Mouse (Mus musculus): ENCODE measurements around the gene Nav3.
A peak's percentile ranks its signal among the peaks of the same experiment; 100 is the strongest.

Gene Nav3

DNA sequence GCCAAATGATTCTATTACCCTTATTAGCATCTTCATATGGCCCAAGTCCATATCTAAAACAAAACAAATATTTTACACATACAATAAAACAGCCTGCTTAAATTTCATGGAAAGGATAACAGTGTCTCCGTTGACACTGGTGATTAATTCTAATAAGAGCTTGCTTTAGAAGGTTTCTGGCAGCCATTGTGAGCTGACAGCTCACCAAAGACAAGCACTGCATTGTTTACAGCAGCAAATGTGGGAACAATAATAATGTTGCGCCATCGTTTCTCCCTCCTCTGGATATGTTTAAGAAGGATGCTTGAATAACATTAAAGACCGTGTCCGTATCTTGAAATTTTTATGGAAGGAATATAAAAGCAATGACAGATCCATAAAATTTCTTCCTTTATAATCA, 280.1 kb downstream of the Nav3 start:
- no peak for DNase-seq

DNA sequence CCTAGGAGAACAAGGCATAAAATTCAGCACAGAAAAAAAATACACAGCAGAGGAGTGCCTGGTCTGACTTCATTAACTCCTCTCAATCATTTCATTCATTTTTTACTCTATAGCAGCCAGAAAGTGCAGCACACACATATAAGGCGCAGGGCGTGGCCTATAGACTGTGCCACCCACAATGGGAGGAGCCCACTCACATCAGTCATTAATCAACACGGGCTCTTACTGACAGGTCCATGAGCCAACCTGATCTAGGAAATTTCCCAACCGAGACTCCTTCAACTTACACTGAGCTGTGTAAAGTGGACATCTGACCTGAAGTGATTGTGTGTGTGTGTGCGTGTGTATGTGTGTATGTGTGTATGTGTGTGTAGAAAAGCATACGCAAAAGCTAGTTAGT, 286.6 kb downstream of the Nav3 start:
- no peak for DNase-seq

DNA sequence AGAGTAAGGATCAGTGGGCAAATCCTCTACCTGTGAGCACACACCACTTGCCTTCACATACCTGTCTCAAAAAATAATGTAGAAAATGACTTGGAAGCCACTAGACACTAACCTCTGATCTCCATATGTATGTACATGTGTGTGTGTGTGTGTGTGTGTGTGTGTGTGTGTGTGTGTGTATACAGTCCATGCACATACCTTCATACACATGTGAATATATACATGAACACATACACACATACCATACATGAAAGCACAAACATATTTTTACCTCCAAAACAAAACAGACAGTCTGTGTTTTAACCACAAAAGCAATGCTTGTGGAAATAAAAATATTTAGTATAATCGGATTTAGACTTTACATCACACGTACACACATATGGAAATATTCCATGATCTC, 287.1 kb downstream of the Nav3 start:
- no peak for DNase-seq

DNA sequence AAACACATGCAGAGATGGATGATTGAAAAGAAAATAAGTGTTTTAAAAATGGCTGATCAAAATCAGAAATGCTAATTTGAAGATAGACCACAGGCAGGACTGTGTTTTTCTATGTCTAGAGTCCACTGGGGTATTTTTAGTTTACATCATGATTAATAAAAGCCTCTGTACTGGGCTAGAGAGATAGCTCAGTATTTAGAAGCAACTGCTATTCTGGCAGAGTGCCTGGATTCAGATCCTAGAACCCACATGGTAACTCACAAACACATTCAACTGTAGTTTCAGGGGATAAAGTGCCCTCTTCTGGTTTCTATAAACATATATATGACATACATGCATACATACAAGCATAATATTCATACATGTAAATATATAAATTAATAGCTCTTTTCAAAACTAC, 293.4 kb downstream of the Nav3 start:
- DNase-seq = no peak

DNA sequence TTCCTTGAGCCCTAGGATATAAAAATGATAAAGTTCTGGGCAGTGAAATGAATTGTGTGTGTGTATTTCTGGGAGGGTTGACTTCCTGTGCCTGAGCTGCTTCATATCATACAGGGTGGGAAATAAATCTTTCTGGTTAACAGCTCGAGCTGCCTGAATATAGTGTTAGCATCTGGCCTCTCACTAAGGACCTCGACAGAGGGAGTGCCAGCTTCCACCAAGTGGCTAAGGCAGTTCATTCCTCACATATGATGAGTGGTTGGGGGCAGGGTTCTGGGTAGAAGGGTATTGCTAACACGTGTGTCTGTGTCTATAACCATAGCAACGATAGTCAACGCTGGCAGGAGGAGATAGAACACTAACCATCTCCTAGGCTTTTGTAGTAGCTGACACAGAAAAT, 295.1 kb downstream of the Nav3 start:
- no peak for DNase-seq

DNA sequence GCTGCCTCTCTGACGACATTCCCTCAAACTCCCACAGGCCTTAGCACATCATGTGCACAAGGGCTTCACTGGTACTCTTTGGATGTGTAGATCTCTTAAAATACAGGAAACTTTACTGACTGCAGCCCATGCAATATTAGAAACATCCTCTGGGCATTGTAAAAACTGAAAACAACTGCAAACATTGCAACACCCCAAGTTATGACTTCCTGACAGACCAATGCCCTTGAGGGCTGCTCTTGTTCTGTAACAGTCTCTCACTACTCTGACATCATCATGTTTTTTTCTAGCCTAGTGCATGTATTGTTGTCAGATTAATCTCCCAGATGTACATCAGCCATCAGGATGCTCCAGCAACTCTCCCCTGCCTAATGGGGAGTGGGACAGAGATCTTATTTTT, 296.5 kb downstream of the Nav3 start:
- DNase-seq = no peak

DNA sequence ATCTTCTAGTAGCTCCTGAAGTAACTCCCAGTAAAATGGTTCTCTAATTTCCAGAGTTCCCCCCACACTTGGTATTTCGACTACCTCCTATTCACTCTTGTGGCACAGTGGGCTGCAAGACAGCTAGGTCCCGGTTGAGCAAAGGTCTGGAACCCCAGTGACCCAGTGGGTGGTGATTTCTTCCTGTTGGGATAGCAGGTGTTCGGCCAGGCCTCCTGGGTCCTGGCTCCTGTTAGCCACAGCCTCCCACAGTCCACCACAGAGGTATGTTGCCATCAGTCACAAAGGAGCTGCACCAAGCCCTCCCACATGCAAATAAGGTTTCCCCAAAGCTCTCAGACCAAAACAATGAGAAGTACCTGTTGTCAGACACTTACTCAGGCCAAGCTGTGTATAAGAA, 297.9 kb downstream of the Nav3 start:
- no peak for DNase-seq

DNA sequence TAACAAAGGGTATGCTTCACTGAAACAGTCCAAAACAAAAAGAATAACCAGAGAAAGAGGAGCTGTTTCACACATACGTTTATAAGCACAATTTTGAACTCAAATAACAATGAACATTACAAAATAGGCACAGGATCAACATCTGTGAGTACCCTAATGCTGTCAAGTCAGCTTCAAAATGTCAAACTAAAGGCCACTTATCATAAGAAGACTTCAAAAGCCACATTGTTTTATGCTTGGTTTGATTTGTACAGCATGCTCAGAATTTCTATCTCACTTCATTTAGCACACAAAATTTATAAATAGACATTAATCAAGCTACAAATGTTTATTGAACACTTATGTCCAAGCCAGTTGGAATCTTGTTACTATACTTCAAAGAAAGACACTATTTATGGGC, 299.6 kb downstream of the Nav3 start:
- DNase-seq = no peak

DNA sequence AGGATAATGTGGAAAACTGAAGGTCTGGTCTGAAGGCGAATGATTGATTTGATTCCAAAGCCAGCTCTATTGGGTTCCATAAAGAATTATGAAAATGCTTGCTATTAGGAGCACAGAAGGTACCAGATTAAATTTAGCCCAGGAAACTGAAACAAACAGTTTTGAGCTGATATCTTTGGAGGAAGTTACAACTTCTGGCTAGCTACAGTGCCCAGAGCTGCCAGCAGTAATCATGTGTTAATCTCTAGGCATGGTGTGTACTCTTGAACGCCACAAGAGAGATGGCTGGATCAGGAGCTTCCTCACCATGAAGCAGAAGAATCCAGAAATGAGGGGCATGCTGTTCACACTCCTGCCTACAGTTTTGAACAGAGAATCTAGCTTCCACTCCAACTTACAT, 300.5 kb downstream of the Nav3 start:
- no peak for DNase-seq

DNA sequence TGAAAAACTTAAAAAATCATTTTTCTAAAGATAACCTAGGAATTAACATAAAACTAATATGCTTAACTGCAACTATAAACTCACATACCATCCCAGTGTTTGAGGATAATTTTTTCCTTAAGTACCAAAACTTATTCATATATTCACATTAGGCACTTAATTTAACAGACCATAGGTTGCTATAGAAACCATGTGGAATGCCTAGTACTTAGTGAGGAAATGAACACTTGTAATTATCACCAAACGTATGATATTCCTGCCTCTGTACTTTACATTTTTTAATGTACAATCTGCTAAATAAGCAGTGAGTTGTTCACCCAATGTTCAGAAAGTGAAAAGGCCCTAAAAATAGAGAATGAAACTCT, 301.1 kb downstream of the Nav3 start:
- DNase-seq = no peak

DNA sequence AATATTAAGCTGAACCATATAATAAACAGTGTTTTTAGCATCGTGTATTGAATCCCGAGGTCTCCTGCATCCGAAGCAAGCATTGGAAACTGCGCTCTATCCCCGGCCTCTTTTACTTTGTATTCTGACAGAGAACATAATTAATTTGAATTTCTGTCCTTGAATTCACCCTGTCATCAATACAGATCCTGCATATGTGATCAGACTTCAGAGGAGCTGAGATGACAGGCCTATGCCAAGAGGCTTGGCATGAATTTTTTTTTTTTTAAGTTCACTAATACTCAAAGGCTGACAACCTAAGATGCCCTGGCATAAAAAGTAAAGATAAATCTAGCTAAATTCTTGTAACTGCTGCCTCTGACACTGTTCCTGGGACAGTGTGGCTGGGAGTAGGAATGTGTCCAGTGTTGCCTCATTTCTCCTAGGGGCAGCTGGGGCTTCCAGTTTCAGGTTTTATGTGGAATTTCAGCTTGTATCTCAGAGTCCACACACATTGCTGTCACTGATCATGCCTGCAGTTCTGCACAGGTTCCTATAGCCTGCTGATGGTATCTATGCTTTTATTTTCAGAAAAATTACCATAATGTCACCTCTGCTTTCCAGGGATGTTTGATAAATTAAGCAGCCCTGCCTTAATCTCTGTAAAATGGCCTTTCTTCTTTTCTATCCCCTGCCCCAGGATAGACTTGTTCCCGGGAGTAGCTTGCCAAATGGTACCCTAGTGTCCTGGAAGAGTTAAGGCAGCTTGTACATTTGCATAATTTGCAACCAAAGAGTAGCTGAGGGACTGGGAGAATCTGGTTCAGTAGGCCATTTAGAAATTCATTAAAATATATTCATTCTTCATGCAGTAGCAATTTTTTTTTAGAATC, 301.8 kb downstream of the Nav3 start:
- no peak for DNase-seq

DNA sequence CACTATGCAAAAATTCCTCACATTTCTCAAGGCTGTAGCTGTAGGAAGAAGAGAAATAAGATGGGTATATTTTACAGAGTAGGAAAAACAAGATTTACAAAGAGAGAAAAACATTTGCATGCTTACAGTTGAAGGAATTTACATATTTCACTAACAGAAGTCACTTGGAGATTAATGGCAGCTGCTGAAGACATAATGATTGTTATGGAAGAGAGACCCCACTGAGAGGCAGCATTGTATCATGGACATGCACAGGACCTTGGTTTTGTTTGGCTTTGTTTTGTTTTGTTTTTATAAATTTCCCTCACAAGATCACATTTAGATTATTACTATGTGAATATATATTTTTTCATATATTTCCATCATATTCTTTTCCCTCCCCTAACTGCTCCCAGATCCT, 335.4 kb downstream of the Nav3 start:
- DNase-seq = no peak

DNA sequence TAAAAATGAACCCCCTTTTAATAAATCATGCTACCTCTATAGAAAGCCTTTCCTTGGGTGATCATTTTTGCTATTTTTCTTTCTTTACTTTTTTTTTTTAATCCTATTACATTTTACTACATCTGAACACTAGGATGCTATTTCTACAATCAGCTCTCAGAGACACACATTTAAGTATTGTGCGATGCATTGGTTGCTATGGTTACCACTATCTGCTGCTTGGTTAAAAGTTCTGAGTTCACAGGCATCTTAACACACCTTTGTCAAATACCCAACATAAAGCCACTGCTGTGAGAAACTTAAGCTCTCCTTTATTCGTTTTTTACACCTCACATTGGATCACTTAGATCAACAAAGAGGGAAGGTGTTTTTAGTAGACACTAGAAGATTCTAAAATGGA, 338.7 kb downstream of the Nav3 start:
- no peak for DNase-seq

DNA sequence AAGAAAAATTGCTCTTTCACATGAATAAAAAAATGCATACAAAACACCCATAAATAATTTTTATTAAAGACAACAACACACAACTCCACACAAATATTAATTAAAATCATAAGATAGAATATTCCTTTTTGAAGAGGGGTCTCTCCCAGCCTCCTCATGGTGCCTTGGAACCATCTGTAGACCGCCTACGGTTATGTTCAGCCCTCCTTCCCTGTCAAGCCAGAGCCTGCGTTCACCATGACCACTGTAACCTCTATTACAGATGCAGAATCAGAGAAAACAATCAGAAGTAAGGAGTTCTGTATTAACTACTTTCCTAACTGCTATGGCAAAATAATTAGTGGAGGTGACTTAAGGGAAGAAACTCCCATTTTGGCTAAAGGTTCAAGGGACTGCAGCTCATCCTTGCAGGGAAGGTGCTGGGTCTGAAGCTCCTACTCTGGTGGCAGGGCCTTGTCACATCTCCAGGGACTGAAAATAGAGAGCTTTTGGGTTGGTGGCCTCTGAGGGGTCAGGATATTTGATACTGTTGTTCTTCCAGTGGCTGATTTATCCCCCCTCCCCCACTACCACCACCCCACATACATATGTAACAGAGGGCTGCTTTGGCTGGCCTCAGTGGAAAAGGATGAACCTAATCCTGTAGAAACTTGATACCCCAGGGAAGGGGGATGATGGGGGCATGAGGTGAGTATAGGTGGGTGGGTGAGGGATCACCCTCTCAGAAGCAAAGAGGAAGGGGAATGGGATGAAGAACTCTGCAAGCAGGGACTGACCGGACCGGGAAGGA, 343.1 kb downstream of the Nav3 start:
- no peak for DNase-seq

DNA sequence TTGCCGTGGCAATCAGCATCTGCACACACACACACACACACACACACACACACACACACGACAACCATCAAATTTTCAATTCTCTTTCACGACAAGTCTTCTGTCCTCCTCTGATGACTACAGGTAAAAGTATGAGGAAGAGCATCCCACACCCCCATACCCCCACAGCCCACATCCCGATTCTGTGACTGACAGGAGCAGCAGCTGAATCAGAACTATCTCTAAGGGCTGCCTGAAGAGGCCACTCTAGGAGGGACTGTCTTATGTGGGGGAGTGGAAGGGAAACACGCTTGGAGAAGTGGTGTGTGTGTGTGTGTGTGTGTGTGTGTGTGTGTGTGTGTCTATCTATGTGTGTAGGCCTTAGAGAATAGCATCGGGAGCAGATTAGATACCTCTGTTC, 352.7 kb downstream of the Nav3 start:
- DNase-seq = no peak

DNA sequence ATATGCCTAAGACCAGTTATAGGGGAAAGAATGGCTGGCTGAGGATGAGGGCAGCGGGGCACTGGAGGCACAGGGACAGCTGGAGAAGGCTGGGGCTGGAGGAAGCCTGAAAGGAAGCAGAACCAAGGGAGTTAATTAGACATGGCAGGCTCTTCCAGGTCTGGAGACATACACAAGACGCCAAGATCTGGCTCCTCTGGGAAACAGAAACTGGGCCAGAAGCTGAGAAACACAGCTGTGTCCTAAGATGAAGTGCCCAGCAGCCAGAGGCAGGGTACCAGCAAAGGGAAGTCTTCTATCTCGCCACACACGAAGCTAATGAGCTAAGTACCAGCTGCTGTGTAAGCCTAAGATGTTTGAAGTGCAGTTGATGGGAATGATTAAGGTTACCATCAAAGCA, 353.8 kb downstream of the Nav3 start:
- no peak for DNase-seq

DNA sequence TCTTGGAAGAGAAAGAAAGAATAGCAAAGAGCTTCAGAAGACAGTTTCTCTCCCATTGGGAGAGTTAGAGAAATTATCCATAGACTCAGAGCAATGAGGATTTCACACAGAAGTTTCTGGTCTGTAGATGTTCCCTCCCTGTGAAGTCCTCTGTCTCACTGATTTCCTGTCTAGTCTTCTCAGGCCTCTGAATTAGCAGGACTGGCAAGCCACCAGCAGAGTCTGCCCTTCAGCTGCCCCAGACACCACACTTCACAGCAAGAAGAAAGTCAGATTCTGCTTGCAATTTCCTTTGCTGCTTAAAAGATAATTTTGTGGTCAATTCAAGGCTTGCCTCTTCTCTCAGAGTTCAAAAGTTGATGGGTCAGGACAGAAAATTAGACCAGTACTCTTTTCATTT, 361.6 kb downstream of the Nav3 start:
- peak; percentile 13 for DNase-seq

DNA sequence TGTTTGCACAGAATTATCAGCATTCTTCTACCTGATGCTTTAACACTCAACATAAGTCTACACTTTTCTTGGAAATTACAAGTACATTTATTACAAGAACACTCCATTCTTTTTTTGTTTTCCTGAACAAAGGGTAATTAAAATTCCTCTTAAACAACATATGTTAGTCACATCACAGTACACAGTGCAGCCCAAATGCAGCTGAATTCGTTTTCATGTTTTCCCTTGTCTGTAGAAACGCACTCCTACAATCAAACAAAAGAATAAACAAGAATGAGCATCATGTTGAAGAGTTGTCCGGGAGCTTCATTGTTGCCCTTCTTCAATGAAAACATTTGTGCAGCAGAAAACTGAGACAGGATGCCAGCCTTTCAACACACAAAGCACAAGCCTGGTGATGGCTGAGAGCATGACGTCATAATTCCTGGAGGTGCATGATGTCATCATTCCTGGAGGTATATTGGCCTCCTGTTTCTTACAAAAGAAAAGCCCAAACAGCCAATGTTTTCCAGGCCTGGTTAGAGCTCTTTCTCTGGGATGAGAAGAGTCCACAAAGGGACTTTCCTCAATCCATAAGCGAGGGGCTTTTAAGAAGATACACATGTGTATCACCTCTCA, 367.5 kb downstream of the Nav3 start:
- no peak for DNase-seq

DNA sequence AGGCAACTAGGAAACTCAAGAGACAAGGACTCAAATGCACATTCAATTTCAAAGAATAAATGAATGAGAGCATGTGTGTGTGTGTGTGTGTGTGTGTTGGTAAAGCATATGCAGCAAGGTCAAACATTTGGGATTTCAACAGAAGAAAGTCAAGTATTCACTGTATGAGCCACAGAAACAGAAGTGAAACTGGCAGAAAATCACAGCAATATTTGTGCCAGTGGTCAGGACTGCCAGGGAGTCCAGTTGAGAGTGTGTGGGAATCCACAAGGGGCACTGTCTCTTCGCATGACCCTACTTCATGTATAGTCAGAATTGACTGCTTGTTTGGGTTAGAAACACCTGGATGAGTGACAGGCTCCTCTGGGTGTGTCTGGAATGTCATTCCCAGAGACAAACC, 370.1 kb downstream of the Nav3 start:
- no peak for DNase-seq

DNA sequence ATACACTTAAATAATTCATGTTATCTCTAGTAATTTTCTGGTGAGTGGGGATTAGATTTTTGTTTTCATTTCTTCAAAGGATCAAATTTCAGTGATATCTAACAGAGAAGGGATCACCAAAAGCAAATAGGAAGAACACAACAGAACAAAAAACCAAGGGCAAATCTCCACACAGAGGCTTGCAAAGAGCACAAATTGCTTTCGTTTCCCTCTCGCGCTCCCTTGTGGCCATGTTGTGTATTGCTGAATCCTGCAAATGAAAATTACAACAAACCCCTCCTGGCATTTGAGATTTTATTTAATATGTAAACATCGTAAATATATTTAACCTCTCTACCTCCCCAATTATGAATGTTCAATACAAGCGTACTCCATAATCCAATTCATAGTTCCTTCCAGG, 370.8 kb downstream of the Nav3 start:
- peak; percentile 57 for DNase-seq

DNA sequence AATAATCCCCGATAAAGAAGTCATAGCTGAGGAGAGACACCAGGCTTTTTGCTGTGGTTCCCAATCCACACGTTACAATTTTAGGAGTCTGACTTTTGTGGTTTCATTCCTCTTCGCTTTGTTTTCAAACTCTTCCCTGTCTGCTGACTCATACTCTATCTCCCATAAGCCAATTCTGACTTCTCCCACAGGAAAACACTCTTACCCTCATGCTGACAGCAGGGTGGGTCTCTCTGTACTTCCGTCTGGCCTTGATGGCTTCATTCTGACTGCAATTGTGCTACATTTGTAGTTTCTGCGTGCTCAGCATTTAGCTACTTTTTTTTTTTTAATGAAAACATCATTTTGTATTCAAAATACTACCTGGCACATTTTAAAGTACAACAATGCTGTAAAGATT, 379.4 kb downstream of the Nav3 start:
- DNase-seq = no peak

DNA sequence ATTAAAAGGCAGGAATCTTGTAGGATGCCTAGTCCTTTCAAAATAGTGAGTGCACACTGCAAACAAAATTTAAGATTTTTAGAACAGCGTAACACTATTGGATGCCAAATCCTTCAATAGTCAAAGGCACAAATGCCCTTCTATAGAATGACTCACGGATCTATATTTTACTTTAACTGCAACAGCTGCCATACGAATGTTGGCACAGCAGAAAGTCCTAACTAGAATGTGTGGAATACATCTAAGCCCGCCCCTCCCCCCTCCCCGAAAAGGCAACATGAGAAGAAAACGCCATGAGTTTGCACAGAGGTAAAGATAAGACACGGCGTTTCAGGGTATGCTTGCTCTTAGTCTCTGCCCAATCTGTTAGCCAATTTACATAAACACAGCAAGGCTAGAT, 383.6 kb downstream of the Nav3 start:
- DNase-seq = no peak

DNA sequence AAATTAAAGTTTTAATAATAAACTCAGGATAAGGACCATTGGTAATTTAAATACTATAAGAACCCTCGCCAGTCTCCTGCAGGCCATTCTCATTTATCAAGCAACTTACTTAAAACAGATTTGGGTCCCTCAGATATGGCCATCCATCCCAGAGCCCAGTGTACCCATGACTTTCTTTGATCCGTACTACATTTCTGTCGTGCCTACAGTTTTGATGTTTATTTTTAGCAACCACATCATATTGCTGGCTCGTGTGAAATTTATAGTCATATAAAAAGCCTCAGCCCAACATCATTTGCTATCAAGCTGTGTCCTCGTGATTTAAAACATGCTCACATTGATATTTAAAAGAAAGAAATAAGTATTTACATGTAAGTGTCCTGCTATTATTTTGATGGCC, 394.8 kb downstream of the Nav3 start:
- DNase-seq = no peak

DNA sequence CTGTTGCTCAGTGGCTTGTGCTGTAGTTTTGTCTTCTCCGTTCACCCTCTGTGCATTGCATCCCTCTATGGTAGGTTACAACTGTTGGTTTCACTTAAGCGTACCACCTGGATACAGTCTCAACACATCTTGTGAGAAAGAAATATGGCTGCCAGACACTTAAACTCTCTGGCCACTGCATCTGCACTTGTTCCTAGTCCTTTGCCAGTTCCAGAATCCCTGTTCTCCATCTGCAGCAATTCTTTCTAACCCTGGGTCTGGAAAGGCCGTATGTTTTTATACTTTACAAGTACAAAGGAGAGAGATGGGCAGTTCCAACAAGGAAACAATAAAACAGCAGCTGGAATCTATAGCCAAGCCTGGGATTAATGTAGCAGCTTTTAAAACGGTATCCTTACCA, 418.5 kb downstream of the Nav3 start:
- no peak for DNase-seq

All from lung, postnatal 14 days (tissue).